17 mouse cellular contexts compared by ENCODE assay signal in the genomic region with DNA sequence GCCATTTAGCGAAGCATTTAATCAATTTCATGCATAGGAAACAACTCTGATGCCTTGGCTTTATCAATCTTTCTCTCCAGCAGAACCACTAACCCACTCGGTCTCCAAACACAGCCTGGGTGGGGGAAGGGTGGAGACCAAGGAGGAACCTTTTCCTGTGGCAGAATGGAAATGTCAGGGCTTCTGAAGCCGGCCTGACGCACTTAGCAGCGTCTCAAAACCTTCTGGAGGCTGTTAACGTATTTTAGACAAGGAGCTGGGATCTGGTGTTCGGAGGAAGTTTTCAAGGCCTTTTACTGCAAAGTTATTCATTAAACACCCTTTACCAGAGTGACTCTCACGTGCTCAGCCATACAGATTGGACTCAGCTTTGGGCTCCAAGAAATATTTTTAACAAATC.
DNase-seq lines count a peak whose midpoint lies in the region; ATAC-seq lines count a peak whose summit lies in the region.
"Had no signal": no experiment of that assay in that cellular context is flagged by ENCODE, and none has a peak within 500 bp of the region (broad histone marks: within the 10 kb centered on the region; RNA-seq: fewer than 3 reads in every experiment).

No protein-coding gene starts in this region.

- H3K9ac ChIP-seq in lung, embryonic 16.5 days (ENCODE audit: low read length), result no peak overlapping the region
- H3K9ac ChIP-seq in intestine, embryonic 15.5 days, result no peak overlapping the region
- no peak overlapping the region for H3K9ac ChIP-seq in kidney, embryonic 15.5 days
- H3K9ac ChIP-seq in stomach, embryonic 16.5 days (ENCODE audit: low read length), result no peak overlapping the region
- H3K9ac ChIP-seq: heart, embryonic 12.5 days; liver, embryonic 14.5 days had no signal

- H3K4me1 ChIP-seq in lung, embryonic 16.5 days (replicated peaks; ENCODE audit: control insufficient read depth, insufficient read depth, low read length), result peaks cover 8% of the 10 kb centered on the region; the same call in 1 of the 2 replicates
- 0 out of 2 replicates have a peak, but pooled peaks cover 3% of the 10 kb centered on the region for H3K4me1 ChIP-seq in intestine, embryonic 15.5 days (replicated peaks)
- H3K4me1 ChIP-seq in kidney, embryonic 15.5 days, result peaks cover 14% of the 10 kb centered on the region
- peaks cover 8% of the 10 kb centered on the region; the same call in 1 of the 2 replicates for H3K4me1 ChIP-seq in stomach, embryonic 16.5 days (ENCODE audit: control insufficient read depth, insufficient read depth, low read length)

- DNase-seq in lung, postnatal 36 days, result no peak
- no peak for DNase-seq in adipocyte (ENCODE audit: low spot score)
- DNase-seq in left cerebral cortex, postnatal 36 days (ENCODE audit: low spot score in 2 of 2), result no peak
- no peak for DNase-seq in thymus, postnatal 0 days (ENCODE audit: low spot score)
- DNase-seq: cerebellum, adult 11 months; cerebellum, postnatal 36 days; heart, postnatal 36 days; left cerebral cortex, postnatal 4 days; right cerebral cortex, postnatal 4 days; thymus, postnatal 14 days had no signal

- ATAC-seq in lung, embryonic 16.5 days (ENCODE audit: low read depth), result 0 out of 2 replicates have a peak, but pooled peaks have one; percentile 12
- peak; percentile 23; the same call in 1 of the 2 replicates for ATAC-seq in intestine, embryonic 15.5 days
- ATAC-seq in kidney, embryonic 15.5 days (replicated peaks; ENCODE audit: low FRiP score), result peak; percentile 54
- no peak; the same call in 1 of the 2 replicates for ATAC-seq in stomach, embryonic 16.5 days (ENCODE audit: insufficient read depth, low FRiP score)

- H3K27me3 ChIP-seq in lung, embryonic 16.5 days (ENCODE audit: control insufficient read depth, insufficient read depth, low read depth, low read length), result no peaks in the 10 kb centered on the region
- no peaks in the 10 kb centered on the region for H3K27me3 ChIP-seq in intestine, embryonic 15.5 days (replicated peaks)
- H3K27me3 ChIP-seq in kidney, embryonic 15.5 days, result no peaks in the 10 kb centered on the region
- no peaks in the 10 kb centered on the region for H3K27me3 ChIP-seq in stomach, embryonic 16.5 days (ENCODE audit: control insufficient read depth, insufficient read depth, low read length)
- H3K27me3 ChIP-seq: heart, embryonic 12.5 days had no signal

- H3K27ac ChIP-seq in lung, embryonic 16.5 days (ENCODE audit: low read length), result no peak overlapping the region
- 0 out of 2 replicates have a peak overlapping the region, but pooled peaks have one; percentile 33 for H3K27ac ChIP-seq in intestine, embryonic 15.5 days
- H3K27ac ChIP-seq in kidney, embryonic 15.5 days, result peak overlapping the region; percentile 68
- H3K27ac ChIP-seq in stomach, embryonic 16.5 days (ENCODE audit: low read length), result peak overlapping the region; percentile 61; the same call in 1 of the 2 replicates
- H3K27ac ChIP-seq: liver, embryonic 14.5 days had no signal

- WGBS in lung, embryonic 16.5 days, result 25% methylated on average over 8 of the region's 8 CpGs
- WGBS in intestine, embryonic 15.5 days, result 15% methylated on average over 8 of the region's 8 CpGs
- WGBS in kidney, embryonic 15.5 days, result 30% methylated on average over 8 of the region's 8 CpGs
- 22% methylated on average over 8 of the region's 8 CpGs for WGBS in stomach, embryonic 16.5 days

- H3K9me3 ChIP-seq in lung, embryonic 16.5 days (ENCODE audit: control insufficient read depth, low read length), result no peaks in the 10 kb centered on the region
- H3K9me3 ChIP-seq in intestine, embryonic 15.5 days, result no peaks in the 10 kb centered on the region
- H3K9me3 ChIP-seq in kidney, embryonic 15.5 days (replicated peaks), result no peaks in the 10 kb centered on the region
- H3K9me3 ChIP-seq in stomach, embryonic 16.5 days (replicated peaks; ENCODE audit: control insufficient read depth, low read length), result no peaks in the 10 kb centered on the region
- H3K9me3 ChIP-seq: heart, embryonic 12.5 days had no signal

- H3K4me2 ChIP-seq in lung, embryonic 16.5 days (ENCODE audit: low read depth, low read length), result no peak overlapping the region
- H3K4me2 ChIP-seq in intestine, embryonic 15.5 days (replicated peaks), result no peak overlapping the region
- H3K4me2 ChIP-seq in kidney, embryonic 15.5 days, result no peak overlapping the region
- no peak overlapping the region for H3K4me2 ChIP-seq in stomach, embryonic 16.5 days (ENCODE audit: low read depth, low read length)
- H3K4me2 ChIP-seq: heart, embryonic 12.5 days; midbrain, embryonic 11.5 days had no signal

- intact Hi-C loops in left cerebral cortex, postnatal 36 days (cut with DNase I), result no loop called here

- H3K36me3 ChIP-seq in lung, embryonic 16.5 days (ENCODE audit: control insufficient read depth, insufficient read depth, low read length), result no peaks in the 10 kb centered on the region
- H3K36me3 ChIP-seq in intestine, embryonic 15.5 days, result no peaks in the 10 kb centered on the region
- no peaks in the 10 kb centered on the region for H3K36me3 ChIP-seq in kidney, embryonic 15.5 days
- H3K36me3 ChIP-seq in stomach, embryonic 16.5 days (ENCODE audit: control insufficient read depth, insufficient read depth, low read length), result no peaks in the 10 kb centered on the region
- H3K36me3 ChIP-seq: heart, embryonic 12.5 days had no signal

- H3K4me3 ChIP-seq in lung, embryonic 16.5 days (ENCODE audit: low read length), result no peak overlapping the region
- H3K4me3 ChIP-seq in intestine, embryonic 15.5 days (replicated peaks), result no peak overlapping the region
- H3K4me3 ChIP-seq in kidney, embryonic 15.5 days (replicated peaks), result no peak overlapping the region
- no peak overlapping the region for H3K4me3 ChIP-seq in stomach, embryonic 16.5 days (replicated peaks; ENCODE audit: low read length)
- H3K4me3 ChIP-seq: heart, embryonic 12.5 days had no signal
